Mouse (Mus musculus) heart, postnatal 0 days (tissue): ENCODE measurements at regions not wholly inside any gene's neighbourhood (a gene's known extent, or its start where the extent isn't known, plus 50 kb on each side); places are given as distances from the start of the nearest gene placed in this dataset.

ENCODE experiments used
- ATAC-seq: fragments of 200-750 bp; cut with Nextera tagmentation; 2 replicates; pipeline ENCODE4 v1.8.0; 2017; ENCODE audit warnings: low read depth, moderate number of reproducible peaks, moderate library complexity; ENCODE audit not compliant: insufficient read depth
- DNase-seq: peaks from one replicate; pipeline ENCODE4 v3.0.0-alpha.2; 2016; ENCODE audit warnings: low spot score
- H3K27ac ChIP-seq: fragments of 300-500 bp; sonication (generic); 2 replicates; pipeline ENCODE4 v1.5.1; 2014; ENCODE audit warnings: low read depth, mild to moderate bottlenecking
- H3K27me3 ChIP-seq: fragments of 300-500 bp; sonication (generic); 2 replicates; pipeline ENCODE4 v1.6.1; 2014; ENCODE audit warnings: low read length, mixed read lengths; ENCODE audit not compliant: control insufficient read depth, insufficient read depth
- H3K36me3 ChIP-seq: fragments of 300-500 bp; sonication (generic); replicated peaks from 2 replicates; pipeline ENCODE4 v1.6.1; 2014; ENCODE audit warnings: low read length, mixed read lengths; ENCODE audit not compliant: control insufficient read depth, insufficient read depth
- H3K4me1 ChIP-seq: fragments of 300-500 bp; sonication (generic); 2 replicates; pipeline ENCODE4 v1.6.1; 2014; ENCODE audit warnings: antibody characterized with exemption; ENCODE audit not compliant: control insufficient read depth, insufficient read depth
- H3K4me2 ChIP-seq: fragments of 300-500 bp; sonication (generic); 2 replicates; pipeline ENCODE4 v1.6.1; 2014; ENCODE audit warnings: low read depth, mild to moderate bottlenecking, low read length, moderate library complexity
- H3K4me3 ChIP-seq: fragments of 300-500 bp; sonication (generic); 2 replicates; pipeline ENCODE4 v1.5.1; 2014; ENCODE audit warnings: low read depth, low read length
- H3K9ac ChIP-seq: fragments of 300-500 bp; sonication (generic); replicated peaks from 2 replicates; pipeline ENCODE4 v1.6.1; 2014; ENCODE audit warnings: low read depth, low read length, mixed read lengths
- H3K9me3 ChIP-seq: fragments of 300-500 bp; sonication (generic); replicated peaks from 2 replicates; pipeline ENCODE4 v1.6.1; 2016; ENCODE audit warnings: low read length; ENCODE audit not compliant: control insufficient read depth
- CTCF ChIP-seq: IDR thresholded peaks from 2 replicates; pipeline ENCODE4 v1.5.1; 2016; ENCODE audit warnings: antibody characterized with exemption, control low read depth, low read depth
- EP300 ChIP-seq: IDR thresholded peaks from 2 replicates; pipeline ENCODE4 v1.6.1; 2016; ENCODE audit warnings: antibody characterized with exemption, low read depth
- WGBS: fragments of 180-500 bp; shearing (Covaris S2); extraction: QIAGEN DNeasy Blood & Tissue Kit; methylation state at CpG from one replicate; pipeline ENCODE4 v1.1.7; 2014; 5-methylcytosine and 5-hydroxymethylcytosine counted together

DNA sequence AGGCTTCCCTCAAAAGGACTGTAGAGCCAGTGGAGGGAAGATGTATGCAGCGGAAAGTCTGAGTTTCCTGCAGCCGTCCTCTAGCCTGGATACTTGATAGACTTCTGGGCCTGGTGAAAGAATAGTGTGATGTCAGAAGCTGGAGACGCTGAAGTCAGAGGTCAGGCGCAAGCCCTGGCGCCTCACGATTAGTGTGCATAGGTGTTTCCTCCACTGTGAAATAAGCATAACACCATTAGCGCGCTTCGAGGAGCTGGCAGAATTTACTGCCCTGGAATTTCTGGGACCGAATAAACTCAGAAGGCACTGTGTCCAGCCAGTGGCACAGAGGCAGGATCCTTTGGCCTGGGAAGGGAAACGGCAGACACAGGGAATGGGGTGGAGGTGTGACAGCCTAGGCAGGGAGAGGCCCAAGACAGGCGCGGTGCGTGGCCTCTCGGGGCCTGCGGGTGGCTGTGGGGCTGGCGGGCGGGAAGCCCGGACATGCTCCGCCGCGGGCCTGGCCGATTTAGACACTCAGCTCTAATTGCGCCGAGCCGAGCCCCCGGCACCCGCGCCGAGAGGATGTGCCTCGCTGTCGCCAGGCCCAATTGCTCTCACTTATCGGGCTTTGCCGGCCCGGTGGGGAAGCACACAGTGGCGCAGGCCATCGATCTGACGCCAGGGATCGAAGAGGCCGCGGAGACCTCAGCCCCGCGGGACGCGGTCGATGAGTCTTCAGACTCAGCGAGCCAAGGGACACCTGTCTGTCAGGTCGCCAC is 152.7 kb upstream of the N4bp1 start:
- ATAC-seq (no peak), DNase-seq (no peak)
- Histone ChIP-seq H3K36me3 (no peaks in the 10 kb centered on the region), H3K27ac (no peak overlapping the region), H3K4me1 (0 out of 2 replicates have a peak, but pooled peaks cover 7% of the 10 kb centered on the region), H3K4me3 (peak overlapping the region; percentile 39), H3K4me2 (peak overlapping the region; percentile 72), H3K27me3 (peaks cover 8% of the 10 kb centered on the region), H3K9ac (no peak overlapping the region; the same call in 1 of the 2 replicates), H3K9me3 (no peaks in the 10 kb centered on the region)
- no peak for TF ChIP-seq EP300
- TF ChIP-seq CTCF, result no peak
- WGBS, result 2% methylated on average over 48 of the region's 48 CpGs

- no peak overlapping the region for H3K9ac ChIP-seq
- DNase-seq (no peak), ATAC-seq (no peak)
- 76% methylated on average over 10 of the region's 10 CpGs for WGBS
- no peak overlapping the region for H3K4me3 ChIP-seq
- 0 out of 2 replicates have a peak, but pooled peaks cover 7% of the 10 kb centered on the region for H3K4me1 ChIP-seq
- no peak overlapping the region for H3K4me2 ChIP-seq
- no peaks in the 10 kb centered on the region for H3K9me3 ChIP-seq
- TF ChIP-seq EP300, result no peak
- no peak for TF ChIP-seq CTCF
- H3K27me3 ChIP-seq, result peaks cover 8% of the 10 kb centered on the region
- no peak overlapping the region for H3K27ac ChIP-seq
- no peaks in the 10 kb centered on the region for H3K36me3 ChIP-seq
Measured at GRCm38 (mm10) chr8:87035996-87036395, 150.9 kb upstream of the N4bp1 start.

GRCm38 (mm10) chr8:87028171-87028570 is 143.1 kb upstream of the N4bp1 start:
- no peak overlapping the region for H3K9ac ChIP-seq
- WGBS, result 78% methylated on average over 1 of the region's 1 CpGs
- H3K4me3 ChIP-seq, result no peak overlapping the region
- 0 out of 2 replicates have a peak, but pooled peaks cover 5% of the 10 kb centered on the region for H3K4me1 ChIP-seq
- H3K27me3 ChIP-seq, result no peaks in the 10 kb centered on the region
- no peak overlapping the region for H3K27ac ChIP-seq
- H3K36me3 ChIP-seq, result no peaks in the 10 kb centered on the region
- TF ChIP-seq EP300 (no peak), CTCF (no peak)
- no peaks in the 10 kb centered on the region for H3K9me3 ChIP-seq
- DNase-seq (no peak), ATAC-seq (no peak)
- no peak overlapping the region for H3K4me2 ChIP-seq

DNA sequence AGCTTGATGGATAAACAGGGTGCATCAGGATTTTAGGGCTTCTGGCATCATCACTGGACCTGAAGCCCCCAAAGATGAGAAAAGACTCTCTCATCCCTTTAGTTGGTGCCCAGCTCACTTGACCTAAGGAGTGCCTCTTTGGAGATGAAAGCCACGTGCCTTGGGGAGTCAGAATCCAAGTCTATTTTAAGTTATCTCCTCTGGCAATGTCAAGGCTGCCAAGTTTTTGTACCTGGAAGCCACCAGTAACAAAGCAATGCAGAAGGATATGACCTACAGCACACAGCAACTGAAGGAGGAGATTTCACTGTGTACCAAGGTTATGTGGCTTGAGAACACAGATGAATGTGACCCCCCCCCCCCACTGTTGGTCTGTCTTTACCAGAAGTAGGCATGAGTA is 140.9 kb upstream of the N4bp1 start:
- Histone ChIP-seq H3K9me3 (no peaks in the 10 kb centered on the region), H3K4me3 (no peak overlapping the region), H3K27ac (no peak overlapping the region), H3K36me3 (no peaks in the 10 kb centered on the region), H3K4me1 (0 out of 2 replicates have a peak, but pooled peaks cover 5% of the 10 kb centered on the region), H3K4me2 (no peak overlapping the region), H3K27me3 (no peaks in the 10 kb centered on the region), H3K9ac (no peak overlapping the region)
- 7% methylated on average over 1 of the region's 1 CpGs for WGBS
- no peak for TF ChIP-seq EP300
- no peak for TF ChIP-seq CTCF
- peak; percentile 8 for DNase-seq
- ATAC-seq, result no peak; the same call in none of the 2 replicates

- ATAC-seq (no peak), DNase-seq (no peak)
- Histone ChIP-seq H3K27me3 (no peaks in the 10 kb centered on the region), H3K4me1 (no peaks in the 10 kb centered on the region), H3K36me3 (no peaks in the 10 kb centered on the region), H3K9me3 (no peaks in the 10 kb centered on the region), H3K4me2 (no peak overlapping the region), H3K4me3 (no peak overlapping the region), H3K9ac (no peak overlapping the region), H3K27ac (no peak overlapping the region)
- TF ChIP-seq CTCF, result no peak
- TF ChIP-seq EP300, result no peak
- WGBS, result 89% methylated on average over 3 of the region's 3 CpGs
Measured at GRCm38 (mm10) chr8:87019795-87020194, 134.7 kb upstream of the N4bp1 start.

DNA sequence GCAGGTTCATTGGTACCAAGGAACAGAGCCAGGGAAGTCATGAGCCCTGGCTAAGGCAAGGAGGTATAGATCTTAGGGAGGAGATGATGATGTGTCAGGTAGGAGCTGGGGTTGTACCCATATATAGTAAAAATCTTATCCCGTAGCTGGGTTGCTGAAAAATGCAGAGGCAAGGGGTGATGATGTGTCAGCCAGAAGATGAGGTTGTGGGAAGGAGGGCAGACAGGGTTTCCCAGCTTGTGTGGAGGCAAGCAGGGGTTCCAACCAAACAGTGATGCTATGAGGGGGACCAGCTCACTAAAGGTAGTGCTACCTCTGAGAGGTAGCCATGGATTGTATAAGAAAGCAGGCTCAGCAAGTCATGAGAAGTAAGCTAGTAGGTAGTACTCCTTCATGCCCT is 90.5 kb upstream of the N4bp1 start:
- Histone ChIP-seq H3K9ac (no peak overlapping the region), H3K4me1 (no peaks in the 10 kb centered on the region), H3K4me2 (no peak overlapping the region), H3K36me3 (no peaks in the 10 kb centered on the region), H3K9me3 (no peaks in the 10 kb centered on the region), H3K27me3 (no peaks in the 10 kb centered on the region), H3K4me3 (no peak overlapping the region), H3K27ac (no peak overlapping the region)
- ATAC-seq (no peak), DNase-seq (no peak)
- no peak for TF ChIP-seq EP300
- TF ChIP-seq CTCF, result no peak
- 42% methylated on average over 1 of the region's 1 CpGs for WGBS
